Mouse (Mus musculus) lung, adult 2 months (tissue): ENCODE data around the gene Myo1c.
A peak's percentile ranks its signal among the peaks of the same experiment; 100 is the strongest.

Experiments used
- CTCF ChIP-seq: fragments of 200-500 bp; IDR thresholded peaks from 2 replicates; pipeline ENCODE4 v1.5.1; 2011; ENCODE audit warnings: mild to moderate bottlenecking, low read length, control low read depth; ENCODE audit not compliant: insufficient read depth
- POLR2A ChIP-seq: fragments of 200-500 bp; IDR thresholded peaks from 2 replicates; pipeline ENCODE4 v1.6.1; 2011; ENCODE audit warnings: low read depth, mild to moderate bottlenecking, control low read depth, low read length, borderline replicate concordance; ENCODE audit errors: extremely low read depth

- TF ChIP-seq CTCF (no peak), POLR2A (peak; percentile 53)
Observed at GRCm38 (mm10) chr11:75651426-75652221, 1.3 kb downstream of the Myo1c start.
